Mouse (Mus musculus) kidney, postnatal 25 days (tissue): ENCODE results near the gene Gm3376.
"Not testable (repeated sequence)": the region's sequence is repeated elsewhere in the genome, so short reads cannot be mapped to it uniquely, and the experiment has no call there.

Source experiments
- DNase-seq, 2 experiments: peaks; one replicate each; pipeline ENCODE4 v3.0.0; 2021; ENCODE audit warnings: mixed read lengths in 2 of 2

Gm3376 gene

GRCm38 (mm10) chrY:3771373-3771772 lies at the start of gene Gm3376:
Gene Gm3376, plus strand, starts transcription at chrY:3771673.
- DNase-seq = not testable (repeated sequence)
